Mouse (Mus musculus): ENCODE measurements around the gene Pfkfb1. TPM values are rescaled to one million over a fixed set of nuclear protein-coding genes. Genes with fewer than 3 reads are reported as not detected.

Gene Pfkfb1
- polyA plus RNA-seq, 1 experiment from 2014 or later, result 7.3 TPM

DNA sequence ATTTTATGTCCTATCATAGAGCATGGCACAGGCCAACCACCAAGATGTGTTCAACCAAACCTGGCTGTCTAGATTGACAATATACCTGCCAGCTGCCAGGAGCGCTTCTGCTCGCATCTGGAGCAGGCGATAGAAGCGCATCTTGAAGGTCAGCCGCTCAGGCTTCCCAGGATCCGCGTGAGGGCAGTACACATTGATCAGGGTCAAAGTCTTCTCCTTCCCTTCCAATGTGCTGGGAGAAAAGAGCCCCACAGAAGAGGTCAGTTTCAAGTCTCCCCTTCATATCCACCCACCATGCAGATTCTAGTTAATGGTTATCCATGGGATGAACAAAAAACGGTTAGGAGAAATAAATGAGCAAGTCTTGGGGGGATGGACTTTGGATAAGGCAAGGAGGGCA, 2.9 kb upstream of the Pfkfb1 start:
- H3K4me1 ChIP-seq (ENCODE audit: control insufficient read depth, insufficient read depth, low read length), result peaks cover 3% of the 10 kb centered on the region; the same call in 1 of the 2 replicates
- H3K27ac ChIP-seq (ENCODE audit: low read length), result no peak overlapping the region
- H3K4me3 ChIP-seq (ENCODE audit: low read length), result no peak overlapping the region
- ATAC-seq, result no peak
- H3K9ac ChIP-seq (ENCODE audit: low read depth, low read length), result no peak overlapping the region
- no peaks in the 10 kb centered on the region for H3K9me3 ChIP-seq (ENCODE audit: control insufficient read depth, low read length)
- 83% methylated on average over 8 of the region's 8 CpGs for WGBS
- H3K4me2 ChIP-seq (ENCODE audit: low read depth, low read length), result no peak overlapping the region
- H3K27me3 ChIP-seq (replicated peaks; ENCODE audit: control insufficient read depth, insufficient read depth, low read length), result no peaks in the 10 kb centered on the region
- H3K36me3 ChIP-seq (ENCODE audit: control insufficient read depth, insufficient read depth, low read length), result no peaks in the 10 kb centered on the region; the same call in 1 of the 2 replicates

DNA sequence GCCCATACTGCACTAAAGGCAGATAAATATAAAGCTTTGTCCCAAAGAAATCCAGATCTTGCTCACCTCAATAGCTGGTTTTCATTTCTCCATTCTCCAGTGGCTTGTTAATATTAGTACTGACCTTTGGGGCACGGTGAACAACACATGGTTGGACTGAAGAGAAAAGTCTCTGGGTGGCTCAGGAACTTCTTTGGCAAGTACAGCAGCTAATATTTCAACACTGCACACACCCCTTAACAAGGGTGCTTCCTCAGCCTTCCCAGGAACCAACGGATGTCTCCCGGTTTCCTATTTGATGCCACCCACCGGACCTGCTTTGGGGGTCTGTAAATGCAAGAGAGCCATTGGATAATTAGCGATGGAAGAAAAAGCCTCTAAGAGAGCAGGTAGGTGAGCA, 1.7 kb downstream of the Pfkfb1 start, which contains the start of gene Apex2:
Gene Apex2, minus strand, starts transcription at position 173 of the 400 bp plus-strand sequence.
- Histone ChIP-seq H3K4me1 (ENCODE audit: control insufficient read depth, insufficient read depth, low read length) (peaks cover 3% of the 10 kb centered on the region; the same call in 1 of the 2 replicates), H3K36me3 (ENCODE audit: control insufficient read depth, insufficient read depth, low read length) (no peaks in the 10 kb centered on the region), H3K27me3 (replicated peaks; ENCODE audit: control insufficient read depth, insufficient read depth, low read length) (no peaks in the 10 kb centered on the region), H3K4me3 (ENCODE audit: low read length) (peak within 1 kb of the TSS; percentile 60), H3K9me3 (ENCODE audit: control insufficient read depth, low read length) (no peaks in the 10 kb centered on the region), H3K4me2 (ENCODE audit: low read depth, low read length) (peak within 1 kb of the TSS; percentile 58; the same call in 1 of the 2 replicates), H3K9ac (ENCODE audit: low read depth, low read length) (no peak within 1 kb of the TSS), H3K27ac (ENCODE audit: low read length) (no peak within 1 kb of the TSS)
- 72% methylated on average over 5 of the region's 5 CpGs for WGBS
- ATAC-seq, result no peak

DNA sequence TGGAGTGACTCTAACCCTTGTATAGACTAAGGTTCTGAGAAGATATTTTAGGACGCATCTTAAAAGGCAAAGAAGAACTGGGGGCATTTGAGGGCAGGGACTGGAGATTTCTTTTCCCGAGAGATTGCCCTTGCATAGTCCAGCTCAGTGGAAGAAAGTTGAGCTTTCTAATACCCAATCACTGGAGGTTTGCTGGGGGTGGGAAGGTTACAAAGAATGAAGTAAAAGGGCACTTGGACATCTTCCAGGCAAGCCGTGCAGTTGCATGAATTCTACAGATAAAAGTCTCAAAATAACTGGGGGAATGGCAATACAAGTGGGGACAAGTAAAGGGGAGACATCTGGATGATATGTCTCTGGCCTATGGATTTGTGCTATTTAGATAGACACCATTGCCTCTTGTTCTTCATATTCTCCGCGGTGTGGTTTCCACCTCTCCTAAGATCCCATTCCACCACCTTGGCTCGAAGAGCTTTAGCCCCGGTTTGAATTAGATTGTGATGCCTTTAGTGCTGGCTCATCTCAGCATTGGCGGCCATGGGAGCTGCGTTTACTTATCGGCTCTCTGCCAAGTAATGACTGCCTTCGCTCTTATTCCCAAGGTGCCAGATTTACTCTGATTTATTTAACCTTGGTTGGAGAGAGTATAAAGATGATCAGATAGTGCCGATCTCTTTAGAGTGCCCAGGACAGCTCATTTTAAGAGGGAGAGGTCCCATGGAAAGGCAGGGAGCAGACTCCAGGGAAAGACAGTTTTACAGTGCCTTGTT, 5.4 kb downstream of the Pfkfb1 start:
- no peak for ATAC-seq
- WGBS, result 79% methylated on average over 12 of the region's 12 CpGs
- Histone ChIP-seq H3K27me3 (replicated peaks; ENCODE audit: control insufficient read depth, insufficient read depth, low read length) (no peaks in the 10 kb centered on the region), H3K4me1 (ENCODE audit: control insufficient read depth, insufficient read depth, low read length) (peaks cover 3% of the 10 kb centered on the region; the same call in 1 of the 2 replicates), H3K9me3 (ENCODE audit: control insufficient read depth, low read length) (no peaks in the 10 kb centered on the region), H3K9ac (ENCODE audit: low read depth, low read length) (no peak overlapping the region), H3K4me3 (ENCODE audit: low read length) (no peak overlapping the region), H3K36me3 (ENCODE audit: control insufficient read depth, insufficient read depth, low read length) (no peaks in the 10 kb centered on the region), H3K4me2 (ENCODE audit: low read depth, low read length) (no peak overlapping the region), H3K27ac (ENCODE audit: low read length) (no peak overlapping the region)

DNA sequence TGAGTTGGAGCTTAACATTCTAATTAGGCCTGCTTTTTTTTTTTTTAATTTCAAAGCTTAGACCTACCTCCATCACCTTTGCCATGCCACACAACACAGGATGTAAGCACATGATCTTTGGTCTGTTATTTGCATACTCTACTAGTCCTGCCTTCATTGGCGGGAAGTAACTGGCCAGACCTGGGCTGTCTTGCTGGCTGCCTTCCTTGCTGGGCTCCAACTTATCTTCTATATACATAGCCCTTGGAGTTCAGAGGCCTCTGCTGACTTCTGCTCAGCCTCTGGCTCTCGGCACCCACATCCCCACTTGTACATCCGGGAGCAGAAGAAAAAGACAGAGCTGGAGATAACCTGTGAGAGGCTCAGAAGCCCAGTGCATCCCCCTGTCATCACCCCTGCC, 6.1 kb downstream of the Pfkfb1 start:
- ATAC-seq, result 0 out of 2 replicates have a peak, but pooled peaks have one; percentile 36
- WGBS, result 93% methylated on average over 3 of the region's 3 CpGs
- H3K4me1 ChIP-seq (ENCODE audit: control insufficient read depth, insufficient read depth, low read length), result no peaks in the 10 kb centered on the region
- no peaks in the 10 kb centered on the region for H3K27me3 ChIP-seq (replicated peaks; ENCODE audit: control insufficient read depth, insufficient read depth, low read length)
- H3K9me3 ChIP-seq (ENCODE audit: control insufficient read depth, low read length), result no peaks in the 10 kb centered on the region
- H3K36me3 ChIP-seq (ENCODE audit: control insufficient read depth, insufficient read depth, low read length), result no peaks in the 10 kb centered on the region
- H3K9ac ChIP-seq (ENCODE audit: low read depth, low read length), result no peak overlapping the region
- H3K27ac ChIP-seq (ENCODE audit: low read length), result no peak overlapping the region
- no peak overlapping the region for H3K4me2 ChIP-seq (ENCODE audit: low read depth, low read length)
- no peak overlapping the region for H3K4me3 ChIP-seq (ENCODE audit: low read length)

DNA sequence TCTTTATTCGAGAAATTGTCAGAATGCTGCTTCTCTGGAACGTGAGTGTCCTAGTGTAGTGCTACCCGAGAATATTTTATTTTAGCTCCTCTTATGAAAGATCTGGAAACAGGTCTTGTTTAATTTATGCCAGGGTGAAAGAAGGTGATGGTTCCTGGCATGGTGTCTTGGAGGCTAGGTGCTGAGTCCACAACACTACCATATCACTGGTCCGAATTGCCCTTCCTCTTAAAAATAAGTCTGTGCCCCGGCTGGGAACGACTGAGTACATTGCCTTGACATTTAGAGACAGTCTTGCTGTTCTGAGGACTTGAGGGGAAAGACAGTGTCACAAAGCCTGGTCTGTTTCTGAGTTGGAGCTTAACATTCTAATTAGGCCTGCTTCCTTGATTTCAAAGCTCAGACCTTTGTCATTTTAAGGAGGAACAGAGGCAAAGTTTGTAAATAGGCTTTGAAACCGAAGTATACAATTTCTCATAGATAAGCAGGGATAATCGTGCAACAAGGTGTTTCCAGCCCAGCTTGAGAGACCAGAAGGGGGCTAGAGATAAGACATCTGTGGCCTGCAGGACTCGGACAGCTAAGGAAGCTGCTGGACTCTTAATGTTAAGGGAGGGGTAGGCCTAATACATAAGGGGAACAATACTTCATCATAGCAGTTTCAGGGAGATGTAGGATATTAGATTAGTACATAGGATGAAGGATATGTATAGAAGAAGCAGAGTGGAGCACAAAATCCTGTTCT, 7.2 kb downstream of the Pfkfb1 start:
- H3K4me3 ChIP-seq (ENCODE audit: low read length), result no peak overlapping the region
- H3K27ac ChIP-seq (ENCODE audit: low read length), result no peak overlapping the region
- H3K36me3 ChIP-seq (ENCODE audit: control insufficient read depth, insufficient read depth, low read length), result no peaks in the 10 kb centered on the region
- no peaks in the 10 kb centered on the region for H3K27me3 ChIP-seq (replicated peaks; ENCODE audit: control insufficient read depth, insufficient read depth, low read length)
- no peaks in the 10 kb centered on the region for H3K4me1 ChIP-seq (ENCODE audit: control insufficient read depth, insufficient read depth, low read length)
- ATAC-seq, result no peak
- 77% methylated on average over 9 of the region's 9 CpGs for WGBS
- no peaks in the 10 kb centered on the region for H3K9me3 ChIP-seq (ENCODE audit: control insufficient read depth, low read length)
- no peak overlapping the region for H3K9ac ChIP-seq (ENCODE audit: low read depth, low read length)
- H3K4me2 ChIP-seq (ENCODE audit: low read depth, low read length), result no peak overlapping the region

DNA sequence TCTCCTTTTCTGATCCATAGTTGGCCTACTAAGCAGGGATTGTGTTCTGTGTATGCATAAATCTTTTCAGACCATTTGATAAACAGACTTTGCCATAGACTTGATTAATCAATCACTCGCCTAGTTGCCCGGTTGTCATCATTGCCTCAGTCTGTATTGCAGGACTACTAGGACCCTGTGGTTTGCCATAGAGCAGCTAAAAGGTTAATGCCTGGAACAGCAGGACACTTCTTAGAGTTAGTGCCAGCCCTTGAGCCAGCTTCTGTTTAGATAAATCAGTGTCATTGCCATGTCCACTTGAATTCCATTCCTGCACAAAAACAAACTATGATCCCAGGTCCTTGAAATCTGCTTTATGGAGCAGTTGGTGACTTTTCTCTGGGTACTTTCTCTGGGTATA, 10.9 kb downstream of the Pfkfb1 start:
- no peaks in the 10 kb centered on the region for H3K9me3 ChIP-seq (ENCODE audit: control insufficient read depth, low read length)
- H3K4me3 ChIP-seq (ENCODE audit: low read length), result no peak overlapping the region
- no peaks in the 10 kb centered on the region for H3K27me3 ChIP-seq (replicated peaks; ENCODE audit: control insufficient read depth, insufficient read depth, low read length)
- 77% methylated on average over 2 of the region's 2 CpGs for WGBS
- H3K36me3 ChIP-seq (ENCODE audit: control insufficient read depth, insufficient read depth, low read length), result no peaks in the 10 kb centered on the region
- no peak overlapping the region for H3K4me2 ChIP-seq (ENCODE audit: low read depth, low read length)
- no peak overlapping the region for H3K27ac ChIP-seq (ENCODE audit: low read length)
- no peak overlapping the region for H3K9ac ChIP-seq (ENCODE audit: low read depth, low read length)
- no peaks in the 10 kb centered on the region for H3K4me1 ChIP-seq (ENCODE audit: control insufficient read depth, insufficient read depth, low read length)
- ATAC-seq, result no peak

DNA sequence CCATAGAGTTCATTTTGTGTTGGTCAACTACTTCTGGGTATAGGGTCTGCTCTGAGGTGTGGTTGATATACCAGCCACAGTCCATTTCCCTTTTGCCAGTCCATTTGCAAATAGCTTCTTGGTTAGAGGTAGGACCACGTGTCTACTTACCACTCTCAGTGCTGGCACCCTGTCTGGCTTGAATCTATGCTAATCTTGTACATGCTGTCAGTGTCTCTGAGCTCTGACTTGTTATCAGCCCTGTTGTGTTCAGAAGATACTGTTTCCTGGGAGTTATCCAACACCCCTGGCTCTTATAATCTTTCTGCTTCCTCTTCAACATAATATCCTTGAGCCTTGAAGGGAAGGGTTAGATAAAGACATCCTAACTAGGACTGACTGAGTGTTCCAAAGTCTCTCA, 48.4 kb downstream of the Pfkfb1 start:
- no peaks in the 10 kb centered on the region for H3K27me3 ChIP-seq (replicated peaks; ENCODE audit: control insufficient read depth, insufficient read depth, low read length)
- no peak overlapping the region for H3K9ac ChIP-seq (ENCODE audit: low read depth, low read length)
- no peaks in the 10 kb centered on the region for H3K36me3 ChIP-seq (ENCODE audit: control insufficient read depth, insufficient read depth, low read length)
- H3K9me3 ChIP-seq (ENCODE audit: control insufficient read depth, low read length), result no peaks in the 10 kb centered on the region
- H3K4me3 ChIP-seq (ENCODE audit: low read length), result no peak overlapping the region
- ATAC-seq, result no peak
- WGBS, result 73% methylated on average over 1 of the region's 1 CpGs
- no peak overlapping the region for H3K4me2 ChIP-seq (ENCODE audit: low read depth, low read length)
- no peaks in the 10 kb centered on the region for H3K4me1 ChIP-seq (ENCODE audit: control insufficient read depth, insufficient read depth, low read length)
- H3K27ac ChIP-seq (ENCODE audit: low read length), result no peak overlapping the region

DNA sequence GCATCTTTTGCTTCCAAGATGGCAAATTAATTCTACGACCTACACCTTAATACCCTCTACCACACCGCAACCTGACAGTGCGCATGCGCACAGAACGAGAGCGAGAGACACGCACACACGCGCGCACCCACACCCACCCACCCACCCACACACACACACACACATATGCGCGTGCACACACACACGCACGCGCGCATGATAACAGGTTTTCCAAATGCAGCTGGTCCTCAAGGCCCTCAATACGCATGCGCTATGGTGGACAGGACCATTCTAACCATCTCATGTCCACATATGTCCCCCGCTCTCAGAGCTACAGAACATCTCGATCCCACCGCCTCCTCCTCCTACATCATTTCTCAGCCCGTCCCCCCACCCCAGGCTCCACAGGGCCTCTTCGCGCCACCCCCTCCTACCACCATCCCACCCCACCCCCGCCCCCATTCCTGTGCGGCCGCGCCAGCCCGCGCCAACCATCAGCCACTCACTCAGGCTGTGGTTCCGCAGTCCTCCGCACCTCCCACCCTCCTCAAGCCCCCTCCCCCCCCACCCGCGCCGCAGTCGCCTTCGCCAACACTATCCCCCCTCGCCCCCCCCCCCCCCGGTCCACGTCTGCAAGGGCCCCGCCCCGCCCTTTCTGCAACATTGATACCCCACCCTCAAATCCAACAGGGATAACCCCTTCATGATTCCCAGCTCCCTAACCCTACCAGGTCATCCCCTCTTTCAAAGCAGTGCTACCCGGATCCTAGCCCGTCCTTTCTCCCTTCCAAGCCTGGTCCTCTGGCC, 68.3 kb downstream of the Pfkfb1 start:
- H3K9me3 ChIP-seq (ENCODE audit: control insufficient read depth, low read length), result no peaks in the 10 kb centered on the region
- 30% methylated on average over 34 of the region's 44 CpGs for WGBS

More for the DNA sequence above, 68.3 kb downstream of the Pfkfb1 start:
- Histone ChIP-seq H3K4me2 (ENCODE audit: low read depth, low read length) (peak overlapping the region; percentile 45), H3K4me1 (ENCODE audit: control insufficient read depth, insufficient read depth, low read length) (no peaks in the 10 kb centered on the region), H3K36me3 (ENCODE audit: control insufficient read depth, insufficient read depth, low read length) (no peaks in the 10 kb centered on the region), H3K27me3 (replicated peaks; ENCODE audit: control insufficient read depth, insufficient read depth, low read length) (no peaks in the 10 kb centered on the region), H3K27ac (ENCODE audit: low read length) (no peak overlapping the region), H3K4me3 (ENCODE audit: low read length) (peak overlapping the region; percentile 45), H3K9ac (ENCODE audit: low read depth, low read length) (peak overlapping the region; percentile 53; the same call in 1 of the 2 replicates)
- ATAC-seq, result 0 out of 2 replicates have a peak, but pooled peaks have one; percentile 9
